Mouse (Mus musculus): ENCODE results near the gene Lrrk1.

Gene Lrrk1

DNA sequence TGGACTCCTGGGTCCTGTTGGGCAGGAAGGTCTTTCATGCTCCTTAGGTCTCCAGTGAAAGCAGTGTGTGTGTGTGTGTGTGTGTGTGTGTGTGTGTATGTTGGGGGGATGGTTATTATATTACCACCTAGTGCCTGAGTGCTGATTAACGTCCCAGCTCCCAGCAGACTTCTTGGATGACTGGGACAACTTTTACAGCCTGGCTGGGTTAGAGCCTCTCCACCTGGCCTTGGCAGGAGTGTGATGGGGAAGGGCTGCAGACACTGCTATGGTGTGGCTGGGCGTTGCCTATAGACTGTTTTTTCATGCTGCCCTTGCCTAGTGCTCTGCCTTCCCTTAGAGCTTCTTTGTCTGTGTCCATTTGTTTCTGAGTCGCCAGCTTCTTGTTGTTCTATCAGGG is 48.1 kb downstream of the Lrrk1 start:
- in situ Hi-C loops (cut with MboI, MseI) = no loop called here

- in situ Hi-C loops (cut with MboI, MseI) = no loop called here
Observed at GRCm38 (mm10) chr7:66339625-66340024, 48.5 kb downstream of the Lrrk1 start.

DNA sequence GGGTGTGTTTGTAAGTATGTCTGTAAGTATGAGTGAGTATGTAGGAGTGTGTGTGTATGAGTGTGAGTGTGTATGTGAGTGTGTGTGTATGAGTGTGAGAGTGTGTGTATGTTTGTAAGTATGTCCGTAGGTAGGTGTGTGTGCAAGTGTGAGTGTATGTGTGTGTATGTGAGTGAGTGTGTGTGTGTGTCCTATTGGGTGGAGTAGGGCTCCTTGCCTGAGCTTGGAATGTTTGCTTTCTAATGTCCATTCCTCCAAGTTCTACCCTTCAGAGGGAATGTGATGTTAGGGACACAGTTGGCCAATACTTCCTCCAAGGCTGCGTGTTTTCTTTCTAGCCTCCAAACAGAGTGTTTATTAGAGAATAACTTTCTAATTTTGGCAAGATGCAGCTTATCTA is 51.2 kb downstream of the Lrrk1 start:
- in situ Hi-C loops (cut with MboI, MseI) = no loop called here

DNA sequence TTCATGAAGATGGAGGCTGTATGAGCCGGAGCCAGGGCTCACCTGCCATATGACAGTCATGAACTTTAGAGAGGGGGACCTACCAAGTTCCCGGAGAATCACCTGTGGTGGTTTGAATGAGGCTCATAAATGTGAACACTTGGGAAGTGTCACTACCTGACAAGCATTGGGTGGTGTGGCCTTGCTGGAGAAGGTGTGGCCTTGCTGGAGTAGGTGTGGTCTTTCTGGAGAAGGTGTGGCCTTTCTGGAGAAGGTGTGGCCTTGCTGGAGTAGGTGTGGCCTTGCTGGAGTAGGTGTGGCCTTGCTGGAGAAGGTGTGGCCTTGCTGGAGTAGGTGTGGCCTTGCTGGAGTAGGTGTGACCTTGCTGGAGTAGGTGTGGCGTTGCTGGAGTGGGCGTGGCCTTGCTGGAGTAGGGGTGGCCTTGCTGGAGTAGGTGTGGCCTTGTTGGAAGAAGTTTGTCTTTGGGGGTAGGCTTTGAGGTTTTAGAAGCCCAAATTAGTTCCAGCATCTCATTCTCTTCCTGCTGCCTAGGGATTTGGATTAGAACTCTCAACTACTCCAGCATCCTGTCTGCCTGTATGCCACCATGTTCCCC is 54.1 kb downstream of the Lrrk1 start:
- in situ Hi-C loops (cut with MboI, MseI) = no loop called here

- in situ Hi-C loops (cut with MboI, MseI) = no loop called here
Observed at GRCm38 (mm10) chr7:66332340-66332739, 55.8 kb downstream of the Lrrk1 start.

GRCm38 (mm10) chr7:66330610-66331009 is 57.5 kb downstream of the Lrrk1 start:
- in situ Hi-C loops (cut with MboI, MseI) = no loop called here

DNA sequence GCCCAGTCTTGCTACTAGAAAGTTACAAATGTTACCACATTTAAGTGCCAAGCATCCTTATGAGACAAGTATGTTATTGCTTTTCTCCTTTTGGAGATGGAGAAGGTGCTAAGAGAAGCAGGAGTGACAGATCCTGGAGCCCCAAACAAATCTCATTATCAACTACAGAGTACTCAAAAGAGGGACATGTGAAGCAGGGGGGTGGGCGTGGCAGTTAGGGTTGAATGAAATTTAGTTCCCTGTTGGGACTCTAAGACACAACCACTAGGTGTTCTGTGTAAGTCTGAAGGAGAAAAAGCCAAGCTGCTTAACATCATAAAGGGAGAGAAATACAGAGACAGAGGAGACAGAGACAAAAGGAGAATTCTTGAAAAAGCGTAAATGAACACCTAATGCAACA is 60.6 kb downstream of the Lrrk1 start:
- in situ Hi-C loops (cut with MboI, MseI) = no loop called here

DNA sequence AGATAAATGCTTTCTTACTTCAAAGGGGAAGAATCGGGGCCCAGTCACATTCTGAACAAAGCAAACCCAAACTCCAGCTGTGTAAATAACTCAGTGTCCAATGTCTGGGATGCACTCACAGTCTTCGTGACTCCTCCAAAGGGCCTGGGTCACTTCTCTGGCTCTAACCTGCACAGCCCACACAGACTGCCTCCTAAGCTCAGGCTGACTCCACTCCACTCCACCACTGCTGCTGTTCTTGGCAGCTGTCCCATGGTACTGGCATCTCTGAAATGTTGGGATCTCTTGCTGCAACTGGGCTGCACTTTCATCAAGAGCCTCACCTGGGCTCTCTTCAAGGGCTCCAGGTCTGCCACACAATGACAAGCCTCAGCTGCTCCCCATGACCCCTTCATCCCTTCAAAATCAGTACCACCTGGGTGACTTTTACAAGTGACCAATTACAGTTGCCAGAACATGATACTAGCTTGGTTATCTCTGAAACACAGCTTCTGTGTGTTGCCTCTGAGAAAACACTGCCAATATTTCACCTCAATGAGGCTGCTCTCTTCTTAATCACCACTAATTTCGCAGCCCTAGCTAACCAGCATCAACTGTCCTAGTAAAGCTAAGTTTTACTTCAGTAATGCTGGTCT is 62.6 kb downstream of the Lrrk1 start:
- in situ Hi-C loops (cut with MboI, MseI) = no loop called here

GRCm38 (mm10) chr7:66323252-66324015 is 64.7 kb downstream of the Lrrk1 start:
- in situ Hi-C loops (cut with MboI, MseI) = loop anchor here in 1 of 2 experiments (25.0 kb wide), 1 partner anchor 339 kb away; no protein-coding TSS in a partner anchor

- in situ Hi-C loops (cut with MboI, MseI) = loop anchor here in 1 of 2 experiments (25.0 kb wide), 1 partner anchor 341 kb away; no protein-coding TSS in a partner anchor
Observed at GRCm38 (mm10) chr7:66320996-66321395, 67.2 kb downstream of the Lrrk1 start.

DNA sequence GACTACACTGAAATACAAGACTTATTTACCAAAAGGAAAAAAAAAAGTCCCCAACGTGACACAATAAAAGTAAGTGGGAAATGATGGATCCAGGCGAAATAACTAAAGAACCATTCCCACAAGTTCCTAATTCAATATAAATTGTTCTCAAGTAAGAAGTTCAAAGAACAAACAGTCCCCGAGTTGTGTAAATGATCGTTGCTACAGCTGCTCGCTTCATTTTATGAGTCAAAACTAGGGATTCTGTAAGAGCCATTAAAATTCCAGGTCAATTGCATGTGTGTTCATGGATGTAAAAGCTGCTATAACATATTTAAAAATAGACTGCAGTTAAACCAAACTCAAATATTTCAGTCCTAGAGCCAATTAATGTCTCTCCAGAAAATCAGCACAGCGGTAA is 70.0 kb downstream of the Lrrk1 start:
- in situ Hi-C loops (cut with MboI, MseI) = loop anchor here in 1 of 2 experiments (25.0 kb wide), 1 partner anchor 344 kb away; no protein-coding TSS in a partner anchor

DNA sequence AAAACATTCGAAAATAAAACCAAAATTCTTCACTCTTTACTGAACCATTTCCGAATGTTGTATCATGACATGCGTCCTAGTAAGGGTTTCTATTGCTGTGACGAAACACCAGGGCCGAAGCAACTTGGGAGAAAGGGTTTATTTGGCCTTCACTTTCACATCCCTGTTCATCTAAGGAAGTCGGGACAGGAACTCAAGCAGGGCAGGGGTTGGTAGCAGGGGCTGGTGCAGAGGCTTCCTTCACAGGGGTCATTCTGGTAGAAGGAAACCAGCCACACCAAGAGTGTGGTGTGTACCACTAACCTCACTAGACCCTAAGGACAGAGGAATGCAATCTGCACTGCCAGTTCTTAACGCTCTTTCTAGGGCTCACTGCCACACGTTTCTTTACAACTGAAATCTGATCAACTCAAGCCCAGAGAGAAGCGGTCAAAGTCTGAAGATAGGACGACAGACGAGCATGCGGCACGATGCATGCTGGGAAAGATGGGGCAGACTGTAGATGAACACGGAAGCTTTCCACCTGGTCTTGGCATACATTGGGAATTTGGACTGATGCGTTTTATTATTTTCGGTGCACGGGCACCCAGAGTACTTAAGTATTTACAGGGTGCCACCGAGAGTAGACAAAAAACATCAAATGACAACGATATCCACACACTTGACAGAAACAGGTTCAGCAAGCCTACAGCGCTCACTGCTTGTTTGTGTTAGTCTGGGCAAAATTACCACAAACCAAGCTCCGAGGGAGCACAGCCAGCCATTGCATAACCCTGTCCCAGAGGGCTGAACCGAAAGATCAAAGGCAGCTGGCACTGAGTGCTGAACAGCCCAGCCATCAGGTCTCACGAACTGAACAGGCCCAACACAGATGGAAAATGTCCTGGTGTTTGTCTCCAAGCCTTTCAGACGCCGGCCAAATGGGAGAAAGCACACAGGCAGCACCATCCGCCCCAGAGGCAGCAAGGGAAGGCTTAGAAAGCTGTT is 77.2 kb downstream of the Lrrk1 start:
- in situ Hi-C loops (cut with MboI, MseI) = loop anchor here in 1 of 2 experiments (25.0 kb wide), 1 partner anchor 351 kb away; no protein-coding TSS in a partner anchor

GRCm38 (mm10) chr7:66309950-66310669 is 78.0 kb downstream of the Lrrk1 start:
- in situ Hi-C loops (cut with MboI, MseI) = loop anchor here (5.0 to 25.0 kb wide), 5 partner anchors 67 to 605 kb away; partner anchors contain the start of gene Lrrk1 (in 1 of the 2)

DNA sequence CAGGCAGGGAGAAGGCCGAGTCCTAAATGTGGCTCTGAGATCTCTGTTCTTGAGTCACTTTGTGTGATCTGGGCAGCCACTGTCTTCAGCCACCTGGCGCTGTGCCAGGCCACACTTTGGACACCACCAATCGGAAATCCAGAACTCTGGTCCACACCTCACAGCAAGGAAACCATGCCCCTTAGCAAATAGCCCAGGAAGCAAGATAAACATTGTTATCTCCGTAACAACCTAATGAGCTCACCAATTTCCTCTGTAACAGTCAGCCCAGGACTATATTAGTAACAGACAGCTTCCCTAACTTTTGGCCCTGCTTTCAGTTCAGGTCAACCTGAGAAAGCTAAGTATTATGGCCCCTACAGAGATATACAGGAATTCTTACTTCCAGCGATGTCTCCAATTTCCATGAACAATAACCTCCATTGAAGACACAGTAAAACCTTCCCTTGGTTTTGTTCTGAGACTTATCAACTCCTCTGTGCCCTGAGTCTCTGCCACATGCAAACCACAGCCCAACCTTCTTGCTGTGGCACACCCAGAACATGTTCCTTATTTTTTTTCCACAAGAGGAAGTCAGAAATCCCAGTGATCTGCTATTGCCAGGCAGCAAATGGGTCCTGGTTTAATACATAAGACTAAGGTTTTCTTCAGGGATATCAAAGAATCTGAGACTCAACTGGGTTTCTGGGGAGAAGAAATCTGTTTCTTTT is 78.8 kb downstream of the Lrrk1 start:
- in situ Hi-C loops (cut with MboI, MseI) = loop anchor here (5.0 to 25.0 kb wide), 5 partner anchors 68 to 605 kb away; partner anchors contain the start of gene Lrrk1 (in 1 of the 2)

- in situ Hi-C loops (cut with MboI, MseI) = loop anchor here (5.0 to 25.0 kb wide), 5 partner anchors 69 to 604 kb away; partner anchors contain the start of gene Lrrk1 (in 1 of the 2)
Observed at GRCm38 (mm10) chr7:66308581-66309239, 79.4 kb downstream of the Lrrk1 start.

- in situ Hi-C loops (cut with MboI, MseI) = loop anchor here (5.0 to 25.0 kb wide), 5 partner anchors 70 to 603 kb away; partner anchors contain the start of gene Lrrk1 (in 1 of the 2)
Observed at GRCm38 (mm10) chr7:66307791-66308190, 80.4 kb downstream of the Lrrk1 start.

DNA sequence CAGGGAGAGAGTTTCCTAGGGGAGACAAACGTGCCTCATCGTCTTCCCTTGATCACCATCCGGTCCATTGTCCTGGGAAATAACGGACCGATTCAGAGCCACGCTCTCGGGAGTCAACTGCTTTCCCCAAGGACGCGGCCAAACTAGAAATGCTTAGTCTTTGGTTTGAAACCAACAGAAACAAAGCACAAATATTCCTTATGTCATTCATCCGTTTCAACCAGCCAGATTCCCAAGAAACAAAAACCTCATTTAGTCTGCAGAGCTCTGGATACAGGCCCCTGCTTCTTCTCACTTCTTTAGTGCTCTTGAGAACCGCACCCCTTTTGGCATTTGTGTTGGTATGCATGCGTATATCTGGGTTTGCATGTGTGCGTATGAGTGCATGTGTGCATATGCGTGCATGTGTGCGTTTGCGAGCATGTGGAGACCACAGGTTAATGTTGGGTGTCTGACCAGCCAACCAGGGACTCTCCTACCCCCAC is 82.4 kb downstream of the Lrrk1 start:
- in situ Hi-C loops (cut with MboI, MseI) = loop anchor here (5.0 to 25.0 kb wide), 5 partner anchors 72 to 601 kb away; partner anchors contain the start of gene Lrrk1 (in 1 of the 2)

GRCm38 (mm10) chr7:66304993-66305713 is 83.0 kb downstream of the Lrrk1 start:
- in situ Hi-C loops (cut with MboI, MseI) = loop anchor here (5.0 to 25.0 kb wide), 5 partner anchors 72 to 600 kb away; partner anchors contain the start of gene Lrrk1 (in 1 of the 2)

Measured in T-helper 17 cell (primary cell).